Mouse (Mus musculus) megakaryocyte, adult 5-6 weeks (primary cell): ENCODE measurements around the gene Rnf223. TPM values are rescaled to one million over a fixed set of nuclear protein-coding genes. Genes with fewer than 3 reads are reported as not detected.
"Not testable (repeated sequence)": the region's sequence is repeated elsewhere in the genome, so short reads cannot be mapped to it uniquely, and the experiment has no call there.

Experiments
- ATAC-seq: 2 replicates; pipeline ENCODE4 v1.8.0; 2016; ENCODE audit warnings: mild to moderate bottlenecking, inconsistent platforms; ENCODE audit not compliant: poor library complexity, severe bottlenecking
- total RNA-seq, 2 experiments: library from RNA; stranded (forward) in 1 of 2; stranded (reverse) in 1 of 2; fragments of 153-499, 151-499 nt in 1 of 2; fragments of 221-1000, 200-1000 nt in 1 of 2; gene quantifications; 2 replicates each; pipeline versions ENCODE4 v1.2.3 to v1.2.4; 2015 to 2017

The Rnf223 gene
- total RNA-seq, 2 experiments from 2014 or later: 0.11 to 0.60 TPM

DNA sequence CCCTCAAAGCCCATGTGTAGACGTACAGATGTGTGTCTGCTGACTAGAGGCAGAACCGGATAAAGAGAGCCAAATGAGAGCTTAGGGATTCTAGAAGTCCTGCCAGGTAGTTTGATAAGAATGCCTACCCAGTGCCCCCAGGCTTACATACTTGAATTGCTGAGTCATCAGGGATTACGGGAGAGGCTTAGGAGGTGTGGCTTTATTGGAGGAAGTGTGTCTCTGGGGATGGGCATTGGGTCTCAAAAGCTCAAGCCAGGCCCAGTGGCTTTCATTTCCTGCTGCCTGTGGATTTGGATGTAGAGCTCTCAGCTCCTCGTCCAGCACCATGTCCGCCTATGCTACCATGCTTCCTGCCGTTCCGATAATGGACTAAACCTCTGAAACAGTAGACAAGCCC is 3.5 kb upstream of the Rnf223 start:
- ATAC-seq: 0 out of 2 replicates have a peak, but pooled peaks have one; percentile 27

DNA sequence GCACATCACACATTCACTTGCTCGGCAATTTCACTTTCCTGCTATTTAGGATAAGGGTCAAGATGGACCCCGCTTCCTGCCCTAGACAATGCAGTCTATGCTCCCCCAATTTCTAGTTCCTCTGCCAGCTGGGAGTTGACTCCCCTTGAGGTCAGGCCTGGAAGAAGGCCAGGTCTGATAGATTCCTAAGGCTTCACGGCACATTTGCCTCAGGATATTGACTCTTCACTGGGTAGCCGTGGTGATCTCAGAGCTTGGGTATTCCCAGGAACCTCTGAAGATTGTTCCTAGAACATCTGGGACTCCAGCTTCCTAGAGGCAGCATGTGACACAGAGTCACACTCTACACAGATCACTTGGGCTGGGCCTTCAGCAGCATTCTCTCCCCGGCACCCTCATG is 1.6 kb upstream of the Rnf223 start:
- ATAC-seq: no peak

DNA sequence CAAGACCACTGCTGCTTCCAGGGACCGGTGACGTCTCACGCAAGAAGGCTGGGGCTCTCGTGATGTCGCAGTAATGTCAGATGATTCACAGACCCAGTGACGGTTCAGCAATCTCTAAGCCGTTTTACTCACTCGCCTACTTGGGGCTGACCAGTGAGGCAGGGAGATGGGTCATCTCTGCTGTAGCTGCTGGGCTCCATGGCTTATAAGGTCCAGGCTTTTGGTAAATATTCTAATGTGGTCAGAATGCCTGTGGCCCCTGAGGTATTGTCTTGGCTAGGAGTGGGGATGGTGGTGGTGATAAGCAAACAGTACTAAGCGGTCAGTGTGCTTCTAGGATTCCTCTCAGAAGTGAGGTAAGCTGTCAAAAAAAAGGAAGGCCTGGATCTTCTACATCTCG is 627 bp downstream of the Rnf223 start:
- no peak for ATAC-seq

DNA sequence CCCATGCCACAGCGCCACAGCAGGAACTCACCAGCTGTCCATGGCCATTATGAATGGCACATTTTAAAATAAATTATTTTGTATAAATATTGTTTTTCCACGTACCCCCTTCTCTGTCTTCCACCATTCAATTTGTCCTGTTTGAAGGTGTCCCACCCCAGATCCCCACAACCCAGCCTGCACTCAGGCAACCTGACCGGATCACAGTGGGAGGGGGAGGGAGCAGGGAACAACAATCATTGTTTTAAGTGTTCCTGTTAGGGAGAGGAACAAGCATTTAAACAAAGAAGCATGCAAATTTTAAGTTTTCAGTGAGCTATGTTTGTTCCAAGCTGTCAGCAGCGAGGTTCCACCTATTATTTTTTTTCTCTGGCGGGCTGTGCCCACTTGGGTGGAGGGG is 3.0 kb downstream of the Rnf223 start:
- no peak for ATAC-seq

DNA sequence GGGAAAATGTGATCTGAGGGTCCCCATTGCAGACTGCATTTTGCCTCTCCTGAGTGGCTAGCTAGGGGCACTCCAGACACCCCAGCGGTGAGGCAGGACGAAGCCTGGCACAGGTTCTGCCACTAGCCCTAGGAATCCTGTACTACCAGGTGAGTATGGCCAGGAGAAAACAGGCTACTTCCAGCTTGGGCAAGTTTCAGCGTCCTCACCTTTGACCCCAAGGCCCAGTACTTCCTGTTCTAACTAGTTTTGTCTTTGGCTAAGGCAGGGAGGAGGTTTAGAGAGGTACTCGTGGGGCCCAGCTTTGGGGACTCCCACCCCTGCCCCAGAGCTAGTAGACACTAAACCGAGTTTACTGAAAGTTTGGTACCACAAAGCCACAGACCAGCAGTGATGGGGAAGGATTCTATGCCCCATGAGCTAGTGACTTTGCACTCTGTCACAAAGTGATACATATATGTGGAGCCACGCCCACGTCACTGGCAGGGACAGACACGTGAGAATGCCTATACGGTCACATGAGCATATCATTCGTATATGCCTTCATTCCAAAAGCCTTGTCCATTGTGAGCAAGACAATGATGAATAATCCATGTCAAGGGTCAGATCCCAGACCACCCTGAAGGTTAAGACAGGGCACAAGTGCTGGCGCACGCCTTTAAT is 3.8 kb downstream of the Rnf223 start:
- ATAC-seq: no peak

DNA sequence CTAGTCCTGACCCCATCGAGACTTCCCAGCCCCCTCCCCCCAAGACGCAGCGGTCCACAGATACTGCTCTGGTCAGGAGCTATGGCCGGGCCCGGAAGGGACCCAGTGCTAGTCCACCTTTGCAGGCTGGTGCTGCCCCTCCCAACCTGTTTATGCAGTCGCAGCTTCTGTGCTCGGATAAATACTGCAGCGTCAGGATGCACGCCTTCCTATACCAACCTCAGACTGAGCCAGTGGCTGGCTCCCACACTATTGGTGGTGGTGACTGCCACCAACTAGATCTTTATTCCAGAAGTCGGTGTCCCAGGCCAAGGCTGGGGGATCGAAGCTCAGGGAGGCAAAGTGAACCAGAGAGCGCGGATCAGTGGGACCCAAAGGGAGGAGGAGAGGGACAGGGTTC is 4.8 kb downstream of the Rnf223 start:
- no peak for ATAC-seq

DNA sequence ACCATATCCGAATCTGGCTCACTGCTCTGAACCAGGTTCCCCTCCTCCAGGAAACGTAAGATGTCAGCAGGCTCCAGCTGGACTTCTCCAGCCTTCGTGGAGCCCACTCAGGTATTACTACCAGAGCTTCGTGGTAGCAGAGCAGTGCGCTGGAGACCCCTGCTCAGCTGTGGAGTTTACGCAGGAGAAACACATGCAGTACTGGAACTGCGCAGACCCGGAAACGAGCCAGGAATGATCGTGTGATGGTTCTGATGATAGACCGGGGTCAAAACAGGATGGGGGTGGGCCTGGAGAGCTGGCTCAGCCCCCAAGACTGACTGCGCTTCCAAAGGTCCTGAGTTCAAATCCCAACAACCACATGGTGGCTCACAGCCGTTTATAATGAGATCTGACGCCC is 5.5 kb downstream of the Rnf223 start:
- no peak for ATAC-seq

DNA sequence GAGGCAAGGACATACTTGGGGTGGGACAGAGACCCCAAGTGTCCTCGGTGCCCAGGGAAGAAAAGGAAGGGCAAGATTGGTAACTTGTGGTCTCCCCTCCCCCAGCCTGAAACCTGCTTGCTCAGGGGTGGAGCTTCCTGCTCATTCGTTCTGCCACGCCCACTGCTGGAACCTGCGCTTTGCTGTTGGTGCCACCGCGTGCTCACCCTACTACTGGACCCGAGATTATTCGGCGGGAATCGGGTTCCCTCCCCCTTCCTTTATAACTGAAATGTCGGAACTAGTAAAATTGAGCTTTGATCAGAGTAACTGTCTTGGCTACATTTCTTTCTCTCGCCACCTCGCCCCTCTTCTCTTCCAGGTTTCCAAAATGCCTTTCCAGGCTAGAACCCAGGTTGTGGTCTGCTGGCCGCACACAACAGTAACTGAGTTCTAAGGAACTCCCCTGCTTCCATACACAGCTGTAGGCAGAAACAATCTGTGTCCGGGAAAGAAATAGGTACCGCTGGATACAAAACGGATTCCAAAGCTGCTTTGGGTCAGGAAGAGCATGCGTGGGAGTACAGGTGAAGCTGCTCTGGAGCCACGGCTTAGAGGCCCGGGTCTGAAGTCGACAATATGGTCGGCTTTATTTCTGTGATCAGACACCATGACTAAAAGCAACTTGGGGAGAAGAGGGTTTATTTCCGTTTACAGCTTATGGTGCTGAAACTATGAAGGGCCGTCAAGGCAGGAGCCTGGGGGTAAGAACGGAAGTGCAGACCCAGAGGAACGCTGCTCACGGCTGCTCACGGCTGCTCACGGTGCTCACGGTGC is 6.2 kb downstream of the Rnf223 start:
- no peak for ATAC-seq

DNA sequence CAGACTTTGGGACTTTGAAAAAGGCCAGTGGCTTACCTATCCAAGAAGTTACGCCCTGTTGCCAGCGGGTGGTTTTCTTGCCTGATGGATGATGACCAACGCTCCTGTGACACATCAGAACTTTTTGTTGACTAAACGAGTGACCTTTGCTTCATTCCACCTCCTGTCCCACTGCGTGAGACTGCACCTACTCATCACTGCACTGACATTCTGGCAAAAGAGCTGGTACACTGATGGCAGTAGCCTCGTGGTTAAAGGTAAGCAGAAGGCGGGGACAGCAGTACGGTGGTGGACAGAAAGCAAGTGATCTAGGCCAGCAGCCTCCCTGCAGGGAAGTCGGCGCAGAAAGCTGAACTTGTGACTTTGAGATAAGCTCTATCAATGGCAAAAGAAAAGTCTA is 20.6 kb downstream of the Rnf223 start:
- ATAC-seq: not testable (repeated sequence)

DNA sequence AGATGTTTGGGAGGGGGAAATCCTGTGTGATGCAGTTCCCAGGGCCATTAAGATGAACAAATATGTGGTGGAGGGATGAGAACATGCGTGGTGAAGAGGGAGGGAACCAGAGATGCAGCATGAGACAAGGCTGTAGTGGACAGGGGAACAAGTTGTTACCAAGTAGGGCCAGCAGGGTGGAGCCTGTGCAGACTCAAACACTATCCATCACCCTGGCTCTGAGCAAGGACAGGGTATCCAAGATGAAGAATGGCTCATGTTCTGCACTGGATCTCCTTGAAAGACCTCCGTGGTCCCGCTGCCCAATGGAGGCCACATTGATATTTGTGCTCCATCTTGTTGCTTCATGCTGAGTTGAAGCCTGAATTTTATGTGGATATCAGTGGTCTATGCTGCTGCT is 24.5 kb downstream of the Rnf223 start:
- ATAC-seq: no peak

DNA sequence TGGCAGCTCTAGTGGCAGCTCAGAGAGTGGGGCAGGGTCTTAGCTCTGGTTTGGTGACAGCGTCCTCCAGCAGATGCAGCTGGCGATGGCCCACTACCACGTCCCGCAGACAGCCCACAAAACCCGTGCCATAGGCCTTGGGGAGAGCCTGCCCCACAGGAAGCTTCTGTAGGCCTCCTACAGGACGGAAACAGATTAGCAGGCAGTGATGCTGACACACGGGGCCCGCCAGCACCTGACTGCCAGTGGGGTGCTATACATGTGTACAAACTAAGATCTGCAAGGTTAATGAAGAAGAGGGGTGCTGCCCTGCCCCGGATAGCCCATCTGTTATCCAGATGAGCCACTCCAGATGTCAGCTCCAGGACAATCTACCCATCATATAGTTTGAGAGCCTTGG is 36.2 kb downstream of the Rnf223 start:
- peak; percentile 59 for ATAC-seq

DNA sequence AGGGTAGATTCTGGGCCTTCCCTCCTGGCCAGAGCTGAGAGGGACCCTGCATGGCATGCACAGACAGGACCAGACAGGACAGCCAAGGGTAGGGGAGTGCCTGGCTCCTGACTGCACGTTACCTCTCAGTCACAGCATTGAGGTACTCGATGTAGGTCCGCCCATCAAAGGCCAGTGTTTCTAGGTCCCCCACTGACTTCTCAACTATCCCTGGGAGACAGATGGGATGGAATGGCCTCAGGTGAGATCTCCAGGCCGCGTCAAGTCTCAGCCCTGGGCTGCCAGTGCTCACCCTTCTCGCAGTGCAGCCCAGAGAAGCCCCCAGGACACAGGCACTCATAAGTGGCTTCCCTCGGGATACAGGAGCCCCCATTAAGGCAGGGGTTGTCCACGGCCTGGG is 38.3 kb downstream of the Rnf223 start:
- ATAC-seq: no peak

DNA sequence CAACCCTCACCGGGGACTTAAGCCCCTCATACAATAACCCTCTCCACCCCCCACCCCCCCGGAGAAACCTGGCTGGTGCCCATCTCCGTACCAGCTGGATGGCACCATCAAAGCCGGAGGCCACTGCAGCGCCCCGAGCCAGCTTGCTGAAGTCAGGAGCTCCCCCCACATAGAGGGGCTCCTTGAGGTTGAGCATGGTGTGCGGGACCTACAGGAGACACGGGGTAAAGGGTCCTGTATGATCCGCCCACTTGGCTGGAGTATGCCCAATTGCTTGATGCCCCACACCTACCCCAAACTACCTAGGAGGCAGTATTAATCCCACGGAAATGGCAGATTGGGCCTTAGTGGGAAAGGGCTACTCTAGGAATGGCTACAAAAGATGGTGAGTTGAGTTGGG is 38.8 kb downstream of the Rnf223 start:
- no peak for ATAC-seq

DNA sequence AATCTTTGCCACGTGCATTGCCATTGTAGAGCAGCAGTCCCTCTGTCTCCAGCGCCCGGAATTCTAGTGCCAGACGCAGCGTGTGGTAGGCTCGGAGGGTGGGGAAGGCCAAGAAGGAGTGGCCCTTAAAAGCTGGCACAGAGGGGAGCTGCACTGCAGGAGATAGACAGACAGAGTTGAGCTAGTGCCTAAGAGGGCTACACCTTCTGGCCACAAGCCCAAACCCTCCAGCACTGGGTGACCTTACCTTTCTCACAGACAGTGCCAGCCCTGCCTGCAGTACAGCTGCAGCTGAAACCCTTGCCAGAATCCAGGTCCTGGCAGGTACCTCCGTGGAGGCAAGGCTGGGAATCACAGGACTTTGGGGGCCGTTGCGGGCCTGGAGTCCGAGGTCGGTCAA is 41.5 kb downstream of the Rnf223 start:
- ATAC-seq: no peak

DNA sequence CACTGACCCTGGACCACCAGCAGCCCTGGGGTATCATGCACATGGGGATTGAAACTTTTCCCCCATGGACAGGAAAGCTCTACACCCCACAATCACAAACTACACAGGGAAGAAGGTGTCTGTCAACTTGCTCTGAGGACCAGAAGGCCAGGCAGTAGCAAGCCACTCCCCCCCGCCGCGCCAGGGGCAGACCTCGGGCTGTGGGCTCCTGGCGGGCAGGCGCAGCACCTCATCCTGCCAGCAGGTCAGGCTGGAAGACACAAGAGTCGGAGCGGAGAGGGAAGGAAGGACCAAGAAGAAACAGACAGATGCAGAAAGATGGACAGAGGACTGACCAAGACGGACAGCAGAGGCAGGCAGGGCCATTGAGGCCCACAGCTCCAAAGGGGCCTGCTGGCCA is 47.3 kb downstream of the Rnf223 start:
- no peak for ATAC-seq

Other genes starting within 250 kb of the Rnf223 start
- 11.4 and 14.1 TPM in 2 replicates for gene Pusl1, start 238.7 kb upstream of the Rnf223 start, total RNA-seq (2015)
- 8.9 and 11.5 TPM in 2 replicates for gene Pusl1, start 238.7 kb upstream of the Rnf223 start, total RNA-seq (2017)
- 19.4 and 22.3 TPM in 2 replicates for gene Acap3, start 238.7 kb upstream of the Rnf223 start, total RNA-seq (2015)
- 18.0 and 23.7 TPM in 2 replicates for gene Acap3, start 238.7 kb upstream of the Rnf223 start, total RNA-seq (2017)
- 65.3 and 67.7 TPM in 2 replicates for gene Ube2j2, start 186.7 kb upstream of the Rnf223 start, total RNA-seq (2015)
- 91.4 and 101 TPM in 2 replicates for gene Ube2j2, start 186.7 kb upstream of the Rnf223 start, total RNA-seq (2017)
- 30.3 and 40.1 TPM in 2 replicates for gene C1qtnf12, start 168.2 kb upstream of the Rnf223 start, total RNA-seq (2015)
- gene C1qtnf12, start 168.2 kb upstream of the Rnf223 start, total RNA-seq (2017): 9.4 and 14.6 TPM in 2 replicates
- gene B3galt6, start 137.9 kb upstream of the Rnf223 start, total RNA-seq (2015): 3.5 and 3.6 TPM in 2 replicates
- 3.5 and 4.0 TPM in 2 replicates for gene B3galt6, start 137.9 kb upstream of the Rnf223 start, total RNA-seq (2017)
- 43.6 and 57.5 TPM in 2 replicates for gene Sdf4, start 137.6 kb upstream of the Rnf223 start, total RNA-seq (2015)
- 216 and 221 TPM in 2 replicates for gene Sdf4, start 137.6 kb upstream of the Rnf223 start, total RNA-seq (2017)
- 1.5 and 2.1 TPM in 2 replicates for gene Tnfrsf4, start 116.7 kb upstream of the Rnf223 start, total RNA-seq (2015)
- 1.2 and 2.8 TPM in 2 replicates for gene Tnfrsf4, start 116.7 kb upstream of the Rnf223 start, total RNA-seq (2017)
- 2.7 and 10.3 TPM in 2 replicates for gene Tnfrsf18, start 104.3 kb upstream of the Rnf223 start, total RNA-seq (2015)
- gene Tnfrsf18, start 104.3 kb upstream of the Rnf223 start, total RNA-seq (2017): 6.0 and 7.2 TPM in 2 replicates
- gene Ttll10, start 71.1 kb upstream of the Rnf223 start, total RNA-seq (2015): not detected in 2 replicates
- not detected in 2 replicates for gene Ttll10, start 71.1 kb upstream of the Rnf223 start, total RNA-seq (2017)
- 11.7 and 15.7 TPM in 2 replicates for gene 9430015G10Rik, start 20.5 kb upstream of the Rnf223 start, total RNA-seq (2015)
- gene 9430015G10Rik, start 20.5 kb upstream of the Rnf223 start, total RNA-seq (2017): 20.1 and 27.5 TPM in 2 replicates
- gene Agrn, start 67.0 kb downstream of the Rnf223 start, total RNA-seq (2015): 2.9 and 4.2 TPM in 2 replicates
- gene Agrn, start 67.0 kb downstream of the Rnf223 start, total RNA-seq (2017): 1.8 and 2.9 TPM in 2 replicates
- gene Isg15, start 70.3 kb downstream of the Rnf223 start, total RNA-seq (2015): 6.3 and 6.4 TPM in 2 replicates
- gene Isg15, start 70.3 kb downstream of the Rnf223 start, total RNA-seq (2017): 5.4 and 7.2 TPM in 2 replicates
- 0.11 and 0.42 TPM in 2 replicates for gene AW011738, start 72.8 kb downstream of the Rnf223 start, total RNA-seq (2015)
- 0.49 and 0.66 TPM in 2 replicates for gene AW011738, start 72.8 kb downstream of the Rnf223 start, total RNA-seq (2017)
- 0.11 TPM in 1 of 2 replicates, not detected in the other for gene Perm1, start 85.4 kb downstream of the Rnf223 start, total RNA-seq (2015)
- gene Perm1, start 85.4 kb downstream of the Rnf223 start, total RNA-seq (2017): not detected in 2 replicates
- gene Plekhn1, start 104.3 kb downstream of the Rnf223 start, total RNA-seq (2015): 8.5 and 10.5 TPM in 2 replicates
- 11.2 and 14.1 TPM in 2 replicates for gene Plekhn1, start 104.3 kb downstream of the Rnf223 start, total RNA-seq (2017)
- gene Noc2l, start 105.5 kb downstream of the Rnf223 start, total RNA-seq (2015): 23.9 and 25.2 TPM in 2 replicates
- 43.9 and 47.3 TPM in 2 replicates for gene Noc2l, start 105.5 kb downstream of the Rnf223 start, total RNA-seq (2017)
- 0.04 and 0.34 TPM in 2 replicates for gene Samd11, start 125.1 kb downstream of the Rnf223 start, total RNA-seq (2015)
- gene Samd11, start 125.1 kb downstream of the Rnf223 start, total RNA-seq (2017): 0.49 TPM in 1 of 2 replicates, not detected in the other
- gene Vmn2r-ps159, start 200.6 kb downstream of the Rnf223 start, total RNA-seq (2015): not detected in 2 replicates
- not detected in 2 replicates for gene Vmn2r-ps159, start 200.6 kb downstream of the Rnf223 start, total RNA-seq (2017)